Mouse (Mus musculus) kidney, adult 2 months (tissue): ENCODE measurements around the gene Rpl27. TPM values are rescaled to one million over a fixed set of nuclear protein-coding genes. Genes with fewer than 3 reads are reported as not detected.
A peak's percentile ranks its signal among the peaks of the same experiment; 100 is the strongest.
"Not testable (repeated sequence)": the region's sequence is repeated elsewhere in the genome, so short reads cannot be mapped to it uniquely, and the experiment has no call there.

Experiments used
- DNase-seq: peaks from one replicate; pipeline ENCODE4 v3.0.0; 2021
- H3K27ac ChIP-seq: fragments of 200-500 bp; 2 replicates; pipeline ENCODE4 v1.5.1; 2012; ENCODE audit warnings: low read depth, low read length, control low read depth, inconsistent platforms; ENCODE audit not compliant: insufficient read depth
- H3K27me3 ChIP-seq: fragments of 200-500 bp; replicated peaks from 2 replicates; pipeline ENCODE4 v1.6.1; 2012; ENCODE audit warnings: mild to moderate bottlenecking, moderate library complexity, low read length, inconsistent platforms; ENCODE audit not compliant: control insufficient read depth, insufficient read depth
- H3K36me3 ChIP-seq: fragments of 200-500 bp; 2 replicates; pipeline ENCODE4 v1.6.1; 2012; ENCODE audit warnings: mild to moderate bottlenecking, moderate library complexity, low read length, inconsistent platforms; ENCODE audit not compliant: control insufficient read depth, insufficient read depth
- H3K4me1 ChIP-seq: fragments of 200-500 bp; 2 replicates; pipeline ENCODE4 v1.6.1; 2011; ENCODE audit warnings: low read length; ENCODE audit not compliant: control insufficient read depth, insufficient read depth
- H3K4me3 ChIP-seq: fragments of 200-500 bp; 2 replicates; pipeline ENCODE4 v1.5.1; 2011; ENCODE audit warnings: mild to moderate bottlenecking, low read depth, low read length, control low read depth; ENCODE audit not compliant: insufficient read depth
- CTCF ChIP-seq: fragments of 200-500 bp; conservative IDR thresholded peaks from 2 replicates; pipeline ENCODE4 v1.5.1; 2011; ENCODE audit warnings: low read depth, mild to moderate bottlenecking, control low read depth, low read length, moderate library complexity, mixed read lengths; ENCODE audit not compliant: insufficient read depth, insufficient read length
- POLR2A ChIP-seq: fragments of 200-500 bp; IDR thresholded peaks from one replicate; pipeline ENCODE4 v1.6.1; 2011; ENCODE audit warnings: low read depth, low read length, control low read depth
- WGBS: fragments of 180-500 bp; shearing (Covaris S2); methylation state at CpG from one replicate; pipeline ENCODE4 v1.1.7; 2018; 5-methylcytosine and 5-hydroxymethylcytosine counted together
- polyA plus RNA-seq: library from polyadenylated mRNA; depleted of rRNA; stranded (reverse); fragments of >200 nt; gene quantifications from 2 replicates; pipeline ENCODE4 v1.2.3, GENCODE M21; 2012

The Rpl27 gene
- polyA plus RNA-seq, 1 experiment: 408 TPM

- peak; percentile 66 for DNase-seq
- Histone ChIP-seq H3K4me3 (peak within 1 kb of the TSS; percentile 56), H3K4me1 (peaks cover 11% of the 10 kb centered on the region; the same call in 1 of the 2 replicates), H3K27ac (peak within 1 kb of the TSS; percentile 69), H3K36me3 (no peaks in the 10 kb centered on the region), H3K27me3 (no peaks in the 10 kb centered on the region)
- TF ChIP-seq POLR2A: no peak
- 6% methylated on average over 12 of the region's 12 CpGs for WGBS
Measured at GRCm38 (mm10) chr11:101464211-101465100, 22.4 kb downstream of the Rpl27 start, which contains the start of gene Rnd2. Rnd2 (plus strand) TSS chr11:101464999.

- H3K4me3 ChIP-seq: peak overlapping the region; percentile 56
- peak overlapping the region; percentile 69 for H3K27ac ChIP-seq
- H3K36me3 ChIP-seq: no peaks in the 10 kb centered on the region
- H3K4me1 ChIP-seq: peaks cover 11% of the 10 kb centered on the region; the same call in 1 of the 2 replicates
- peak; percentile 59 for DNase-seq
- under 1% methylated on average over 51 of the region's 51 CpGs for WGBS
- no peaks in the 10 kb centered on the region for H3K27me3 ChIP-seq
- TF ChIP-seq POLR2A (no peak), CTCF (no peak)
Measured at GRCm38 (mm10) chr11:101465101-101465868, 23.2 kb downstream of the Rpl27 start.

- Histone ChIP-seq H3K4me3 (peak within 1 kb of the TSS; percentile 56), H3K27me3 (no peaks in the 10 kb centered on the region), H3K4me1 (peaks cover 11% of the 10 kb centered on the region; the same call in 1 of the 2 replicates), H3K27ac (peak within 1 kb of the TSS; percentile 69), H3K36me3 (no peaks in the 10 kb centered on the region)
- WGBS: 1% methylated on average over 59 of the region's 60 CpGs
- TF ChIP-seq CTCF (no peak), POLR2A (no peak)
- peak; percentile 81 for DNase-seq
Measured at GRCm38 (mm10) chr11:101465869-101466551, 23.9 kb downstream of the Rpl27 start, which contains the start of gene Vat1. Vat1 (minus strand) TSS chr11:101466230.

- WGBS: 49% methylated on average over 5 of the region's 5 CpGs
- not testable (repeated sequence) for DNase-seq, H3K27me3 ChIP-seq, H3K36me3 ChIP-seq, H3K27ac ChIP-seq, H3K4me3 ChIP-seq
- H3K4me1 ChIP-seq: peaks cover 11% of the 10 kb centered on the region; the same call in 1 of the 2 replicates
Measured at GRCm38 (mm10) chr11:101466552-101466950, 24.5 kb downstream of the Rpl27 start.

GRCm38 (mm10) chr11:101467477-101468262 lies 25.6 kb downstream of the Rpl27 start:
- no peak overlapping the region; the same call in 1 of the 2 replicates for H3K27ac ChIP-seq
- no peaks in the 10 kb centered on the region for H3K36me3 ChIP-seq
- no peaks in the 10 kb centered on the region for H3K27me3 ChIP-seq
- DNase-seq: peak; percentile 85
- TF ChIP-seq POLR2A (no peak), CTCF (peak; percentile 62)
- peak overlapping the region; percentile 57 for H3K4me3 ChIP-seq
- 1% methylated on average over 54 of the region's 54 CpGs for WGBS
- H3K4me1 ChIP-seq: peaks cover 11% of the 10 kb centered on the region; the same call in 1 of the 2 replicates

- H3K27me3 ChIP-seq: no peaks in the 10 kb centered on the region
- DNase-seq: no peak
- peak overlapping the region; percentile 57 for H3K4me3 ChIP-seq
- peaks cover 11% of the 10 kb centered on the region; the same call in 1 of the 2 replicates for H3K4me1 ChIP-seq
- TF ChIP-seq POLR2A: no peak
- H3K36me3 ChIP-seq: no peaks in the 10 kb centered on the region
- H3K27ac ChIP-seq: no peak overlapping the region
- WGBS: 1% methylated on average over 28 of the region's 31 CpGs
Measured at GRCm38 (mm10) chr11:101468263-101468688, 26.2 kb downstream of the Rpl27 start.
